Mouse (Mus musculus) ovary, postnatal 36 days (tissue): ENCODE results near the gene Mfrp.
"Not testable (repeated sequence)": the region's sequence is repeated elsewhere in the genome, so short reads cannot be mapped to it uniquely, and the experiment has no call there.

Experiments
- DNase-seq: peaks from one replicate; pipeline ENCODE4 v3.0.0; 2022; ENCODE audit warnings: low spot score, mixed read lengths

Mfrp gene

GRCm38 (mm10) chr9:44106182-44106581 is 4.7 kb downstream of the Mfrp start:
- no peak for DNase-seq

GRCm38 (mm10) chr9:44106596-44106995 is 5.1 kb downstream of the Mfrp start:
- no peak for DNase-seq

- DNase-seq = peak; percentile 79
Measured at GRCm38 (mm10) chr9:44107110-44107509, 5.6 kb downstream of the Mfrp start, which contains the start of gene C1qtnf5. Gene C1qtnf5 (plus strand): TSS chr9:44107245.

GRCm38 (mm10) chr9:44107557-44108179 is 6.1 kb downstream of the Mfrp start:
- DNase-seq = peak; percentile 73

DNA sequence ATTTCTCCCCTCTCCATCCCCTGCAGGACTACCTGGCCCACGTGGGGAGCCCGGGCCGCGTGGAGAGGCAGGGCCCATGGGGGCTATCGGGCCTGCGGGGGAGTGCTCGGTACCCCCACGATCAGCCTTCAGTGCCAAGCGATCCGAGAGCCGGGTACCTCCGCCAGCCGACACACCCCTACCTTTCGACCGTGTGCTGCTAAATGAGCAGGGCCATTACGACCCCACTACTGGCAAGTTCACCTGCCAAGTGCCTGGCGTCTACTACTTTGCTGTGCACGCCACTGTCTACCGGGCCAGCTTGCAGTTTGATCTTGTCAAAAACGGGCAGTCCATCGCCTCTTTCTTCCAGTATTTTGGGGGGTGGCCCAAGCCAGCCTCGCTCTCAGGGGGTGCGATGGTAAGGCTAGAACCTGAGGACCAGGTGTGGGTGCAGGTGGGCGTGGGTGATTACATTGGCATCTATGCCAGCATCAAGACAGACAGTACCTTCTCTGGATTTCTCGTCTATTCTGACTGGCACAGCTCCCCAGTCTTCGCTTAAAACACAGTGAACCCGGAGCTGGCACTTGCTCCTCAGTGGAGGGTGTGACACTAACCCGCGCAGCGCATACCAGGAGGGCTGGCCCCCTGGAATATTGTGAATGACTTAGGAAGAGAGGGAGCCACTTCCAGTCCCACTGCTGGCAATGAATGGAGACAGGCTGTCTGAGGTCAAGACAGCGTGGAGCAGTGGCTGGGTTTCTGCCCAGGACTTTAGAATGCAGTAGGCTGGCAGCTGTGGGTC is 6.9 kb downstream of the Mfrp start:
- no peak for DNase-seq

- peak; percentile 63 for DNase-seq
Measured at GRCm38 (mm10) chr9:44109360-44110095, 8.0 kb downstream of the Mfrp start.

GRCm38 (mm10) chr9:44111909-44112308 is 10.4 kb downstream of the Mfrp start:
- DNase-seq = not testable (repeated sequence)

DNA sequence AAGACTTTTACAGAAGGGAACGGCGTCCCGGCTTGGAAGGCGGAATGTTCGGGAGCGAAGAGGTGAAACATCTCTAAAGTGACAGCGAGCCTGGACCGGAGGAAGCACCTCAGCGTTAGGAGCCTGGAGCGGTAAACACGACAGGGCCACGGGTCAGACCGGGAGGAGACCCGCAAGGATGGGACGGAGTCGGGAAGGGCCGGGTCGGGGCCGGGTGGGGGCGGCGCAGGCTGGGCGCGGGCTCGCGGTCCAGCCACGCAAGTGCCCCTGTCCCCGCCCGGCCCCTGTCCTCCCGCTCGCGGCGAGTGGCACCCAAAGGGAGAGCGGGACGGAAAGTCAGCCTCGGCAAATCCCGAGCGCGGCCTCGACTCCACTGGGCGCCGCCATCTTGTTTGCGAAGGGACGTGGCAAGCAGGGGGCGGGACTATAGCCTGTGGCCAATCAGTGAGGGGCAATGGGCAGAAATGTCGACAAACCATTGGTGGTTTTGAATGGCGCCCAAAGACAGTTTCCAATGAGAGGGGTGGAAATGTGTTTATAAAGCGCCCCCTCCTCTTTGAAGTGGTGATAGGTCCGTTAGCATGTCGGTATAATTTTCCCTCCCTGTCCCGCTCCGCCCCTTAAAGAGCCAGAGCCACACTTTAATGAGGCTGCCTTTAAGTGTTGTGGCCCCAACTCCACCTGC is 11.7 kb downstream of the Mfrp start, which contains the start of the genes Gm49380 and Rnf26:
TSS of gene Gm49380 (minus strand) at position 396 of the 685 bp plus-strand sequence.
TSS of gene Rnf26 (minus strand) at position 413 of the 685 bp plus-strand sequence.
- peak; percentile 91 for DNase-seq

- no peak for DNase-seq
Measured at GRCm38 (mm10) chr9:44114453-44114852, 12.9 kb downstream of the Mfrp start.

DNA sequence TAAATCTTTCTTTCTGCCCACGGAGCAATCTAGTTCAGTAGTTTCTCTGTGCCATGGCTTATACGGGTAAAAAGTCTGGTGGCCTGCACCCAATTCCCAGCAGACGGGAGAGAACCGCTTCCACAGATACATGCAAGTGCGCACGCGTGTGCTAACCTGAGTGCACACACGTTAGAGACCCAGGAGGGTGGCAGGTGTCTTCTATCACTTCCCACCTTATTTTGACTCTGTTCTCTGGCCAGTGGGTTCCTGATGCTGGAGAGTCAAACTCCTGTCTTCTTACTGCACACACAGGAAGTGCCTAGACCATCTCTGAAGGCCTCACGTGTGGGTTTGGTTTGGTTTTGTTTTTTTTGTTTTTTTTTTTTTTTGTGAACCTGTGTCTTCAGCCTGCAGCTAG is 14.1 kb downstream of the Mfrp start:
- no peak for DNase-seq

GRCm38 (mm10) chr9:44116182-44116581 is 14.7 kb downstream of the Mfrp start:
- no peak for DNase-seq

- no peak for DNase-seq
Measured at GRCm38 (mm10) chr9:44119011-44119410, 17.5 kb downstream of the Mfrp start.

DNA sequence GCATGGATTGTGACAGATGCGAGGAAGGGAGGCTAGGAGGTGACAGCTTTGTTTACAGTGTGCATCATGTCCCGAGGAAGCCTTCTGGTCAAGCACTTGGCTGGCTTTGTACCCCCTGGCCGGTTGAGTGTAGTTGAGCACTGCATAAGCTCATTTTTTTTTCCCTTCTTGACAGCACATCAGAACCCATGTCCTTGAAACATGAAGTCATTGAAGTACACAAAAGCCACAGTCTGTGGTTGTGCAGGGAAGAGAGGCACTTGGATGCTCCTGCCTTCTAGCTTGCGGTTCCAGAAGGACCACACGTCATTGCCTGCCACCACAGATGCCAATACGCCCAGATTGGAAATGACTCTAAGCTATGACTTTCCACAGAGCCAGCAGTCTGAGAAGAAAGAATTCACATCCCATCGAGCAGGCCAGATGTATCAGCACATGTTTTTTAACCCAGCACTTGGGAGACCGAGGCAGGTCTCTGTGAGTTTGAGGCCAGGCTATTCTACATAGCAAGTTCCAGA is 18.5 kb downstream of the Mfrp start:
- DNase-seq = no peak

- no peak for DNase-seq
Measured at GRCm38 (mm10) chr9:44124317-44124716, 22.8 kb downstream of the Mfrp start.

DNA sequence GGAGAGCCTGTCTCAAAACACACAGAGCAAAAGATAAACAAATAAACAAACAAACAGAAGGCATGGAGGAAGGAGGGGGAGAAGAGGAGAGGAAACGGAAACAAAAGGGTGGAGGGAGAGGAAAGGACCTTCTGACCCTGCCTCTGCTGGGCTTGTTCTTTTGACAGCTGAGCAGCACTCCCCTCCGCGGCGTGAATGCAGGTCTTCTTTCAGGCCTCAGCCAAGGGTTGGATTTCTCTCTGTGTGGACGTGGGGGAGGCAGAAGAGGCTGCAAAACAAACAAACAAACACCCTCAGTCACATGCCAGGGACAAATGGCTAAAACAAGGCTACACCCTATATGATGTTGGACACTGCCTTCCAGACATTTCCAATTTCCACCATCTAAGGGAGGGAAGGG is 23.5 kb downstream of the Mfrp start:
- no peak for DNase-seq

DNA sequence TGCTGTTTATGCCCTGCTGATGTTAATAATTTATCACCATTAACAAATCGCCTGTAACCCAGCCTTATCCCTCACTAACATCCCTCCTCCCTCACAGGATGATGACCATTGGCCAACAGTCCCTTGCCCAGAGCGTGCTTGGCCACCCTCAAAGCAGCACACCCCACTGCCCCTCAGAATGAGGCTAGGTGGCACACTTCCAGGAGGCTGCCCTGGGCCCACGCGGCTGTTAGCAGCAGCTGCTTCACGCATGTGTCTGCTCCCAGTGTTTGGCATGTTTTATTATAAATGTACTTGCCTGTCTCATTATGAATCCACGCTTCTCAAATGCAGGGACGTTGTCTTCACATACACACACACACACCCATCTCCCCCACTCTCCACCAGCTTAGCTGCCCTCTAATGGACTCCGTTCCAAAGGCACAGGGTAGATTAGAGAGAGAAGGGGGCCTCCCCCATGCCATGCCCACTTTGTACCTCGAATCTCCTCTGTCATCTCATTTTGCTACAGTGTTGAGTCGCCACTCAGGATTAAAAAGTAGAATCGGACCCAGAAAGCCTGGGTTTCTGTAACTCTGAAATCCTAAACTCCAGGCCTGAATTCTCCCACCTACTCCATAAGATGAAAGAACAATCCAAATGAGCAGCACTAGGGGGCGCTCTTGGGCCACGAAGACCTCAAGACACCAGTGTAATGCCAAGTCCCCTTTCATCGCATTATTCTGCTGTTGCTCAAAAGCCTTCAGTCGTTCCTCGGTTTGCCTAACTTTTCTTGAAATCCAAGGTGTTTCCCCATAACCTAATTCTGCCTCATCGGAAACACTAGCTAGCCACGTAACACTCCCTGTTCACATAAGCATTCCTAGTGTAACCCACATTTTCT is 24.3 kb downstream of the Mfrp start:
- peak; percentile 73 for DNase-seq

GRCm38 (mm10) chr9:44126746-44127145 is 25.2 kb downstream of the Mfrp start:
- no peak for DNase-seq

DNA sequence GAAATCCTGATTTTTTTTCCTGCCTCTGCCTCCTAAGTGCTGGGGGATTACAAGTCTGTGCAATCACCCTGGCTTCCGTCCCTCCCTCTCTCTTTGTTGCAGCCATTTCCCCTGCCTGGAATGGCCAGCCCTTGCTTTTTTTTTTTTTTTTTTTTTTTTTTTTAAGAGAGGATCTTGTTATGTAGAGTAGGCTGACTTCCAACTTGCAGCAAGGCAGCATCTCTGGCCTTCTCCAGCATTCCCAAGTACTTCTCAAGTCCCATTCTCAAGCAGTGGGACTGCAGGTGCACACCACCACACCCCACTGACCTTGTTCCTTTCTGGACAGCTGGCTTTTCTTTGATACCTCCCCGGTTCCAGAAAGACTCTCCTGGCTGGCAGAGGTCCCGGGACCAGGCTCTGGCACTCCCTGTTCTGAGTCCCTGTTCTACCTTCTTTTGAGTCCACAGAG is 25.8 kb downstream of the Mfrp start:
- no peak for DNase-seq

DNA sequence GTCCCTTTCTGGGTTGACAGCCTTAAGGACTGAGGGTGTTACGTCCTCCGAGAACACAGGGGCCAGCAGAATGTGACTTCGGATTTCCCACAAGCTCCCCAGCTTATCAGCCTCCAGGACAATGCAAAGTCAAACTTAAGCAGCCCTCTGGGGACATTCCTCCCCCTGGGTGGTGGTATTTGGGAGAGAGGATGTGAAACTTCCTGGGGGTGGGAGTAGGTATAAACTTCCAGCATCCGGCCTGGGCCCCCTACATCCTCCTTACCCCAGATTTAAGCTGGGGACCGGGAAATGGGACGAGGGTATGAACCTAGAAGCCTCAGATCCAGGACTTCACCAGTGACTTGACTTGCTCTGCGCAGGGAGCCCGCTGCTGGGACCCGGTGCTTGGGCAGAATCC is 28.1 kb downstream of the Mfrp start:
- no peak for DNase-seq

- peak; percentile 57 for DNase-seq
Measured at GRCm38 (mm10) chr9:44130034-44130433, 28.5 kb downstream of the Mfrp start.
